Mouse (Mus musculus) testis, adult 2 months (tissue): Measurements from ENCODE around the gene Dsn1.

Experiments used
- CTCF ChIP-seq: fragments of 200-500 bp; IDR thresholded peaks from 2 replicates; pipeline ENCODE4 v1.5.1; 2012; ENCODE audit warnings: low read depth, mild to moderate bottlenecking, inconsistent platforms, low read length, moderate library complexity; ENCODE audit not compliant: control insufficient read depth, insufficient read depth, insufficient replicate concordance
- POLR2A ChIP-seq: fragments of 200-500 bp; IDR thresholded peaks from 2 replicates; pipeline ENCODE4 v1.6.1; 2012; ENCODE audit warnings: low read depth, mild to moderate bottlenecking, inconsistent platforms, low read length, moderate library complexity; ENCODE audit not compliant: control insufficient read depth

DNA sequence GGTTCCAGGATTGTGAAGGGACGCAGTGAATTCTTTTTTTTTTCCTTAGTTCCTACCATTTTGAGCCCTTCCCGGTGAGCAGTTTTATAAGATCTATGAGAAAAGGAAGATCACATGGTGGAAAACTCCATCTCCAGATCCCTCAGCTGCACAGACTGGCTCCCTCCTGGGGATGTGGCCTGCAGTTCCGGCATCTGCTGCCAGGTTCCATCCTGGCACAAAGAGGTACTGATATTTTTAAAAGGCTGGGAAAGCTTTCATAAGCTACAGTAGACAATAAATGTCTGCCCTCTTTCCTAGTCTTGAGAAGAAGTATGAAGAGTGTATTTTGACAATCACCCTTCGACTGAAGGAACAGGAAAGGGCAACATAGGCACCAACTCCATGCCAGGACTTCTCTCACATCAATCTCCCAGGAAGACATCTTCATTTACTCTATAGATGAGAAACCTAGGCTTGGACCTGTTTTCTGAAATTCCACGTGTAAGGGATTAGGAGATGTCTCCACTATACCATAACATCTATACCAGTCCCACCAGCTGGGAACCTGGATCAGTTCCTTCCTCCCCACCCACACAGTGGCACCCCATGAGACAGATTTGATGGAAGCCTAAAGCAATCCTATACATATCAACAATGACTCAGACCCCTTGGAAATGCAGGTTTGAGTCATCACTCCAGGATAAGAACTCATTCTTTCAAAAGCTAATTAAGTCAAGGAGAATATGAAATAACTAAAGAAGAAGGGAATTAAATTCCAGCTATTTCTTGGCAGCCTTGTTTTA lies 33.4 kb downstream of the Dsn1 start:
- no peak for TF ChIP-seq CTCF
- TF ChIP-seq POLR2A: no peak
